Mouse (Mus musculus) small intestine, adult 2 months (tissue): ENCODE results near the gene Tfpt.

Experiments used
- CTCF ChIP-seq: fragments of 200-500 bp; IDR thresholded peaks from 2 replicates; pipeline ENCODE4 v1.5.1; 2012; ENCODE audit warnings: low read depth, mild to moderate bottlenecking, control low read depth, inconsistent platforms, low read length, moderate library complexity, mixed read lengths; ENCODE audit not compliant: insufficient replicate concordance, insufficient read length; ENCODE audit errors: extremely low read depth
- POLR2A ChIP-seq: fragments of 200-500 bp; IDR thresholded peaks from 2 replicates; pipeline ENCODE4 v1.6.1; 2012; ENCODE audit warnings: low read depth, mild to moderate bottlenecking, control low read depth, inconsistent platforms, low read length, moderate library complexity

DNA sequence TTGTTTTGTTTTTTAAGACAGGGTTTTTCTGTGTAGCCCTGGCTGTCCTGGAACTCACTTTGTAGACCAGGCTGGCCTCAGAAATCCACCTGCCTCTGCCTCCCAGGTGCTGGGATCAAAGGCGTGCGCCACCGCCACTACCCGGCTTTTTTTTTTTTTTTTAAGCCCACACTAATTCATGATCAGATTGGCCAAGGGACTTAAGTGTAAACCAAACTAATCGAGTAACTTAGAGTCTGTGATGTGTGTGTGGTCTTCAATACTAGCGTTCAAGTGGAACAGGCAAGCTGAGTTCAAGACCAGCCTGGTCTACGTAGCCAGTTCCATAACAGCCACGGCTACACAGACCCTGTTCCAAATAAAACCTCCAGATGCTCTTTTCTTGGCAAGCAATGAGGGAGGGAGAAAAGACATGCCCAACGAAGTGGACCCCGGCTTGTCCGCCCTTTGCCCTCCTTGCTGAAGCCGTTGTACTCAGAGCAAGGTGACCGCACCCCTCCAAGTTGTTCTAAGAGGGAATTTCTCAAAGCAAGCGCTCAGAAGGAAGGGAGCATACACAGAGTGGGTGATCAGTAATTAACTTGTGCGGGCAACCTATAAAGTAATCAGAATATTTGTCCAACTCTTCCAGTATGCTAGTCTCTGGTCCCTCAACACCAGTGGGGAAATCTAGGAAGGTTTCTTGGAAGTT lies 34.9 kb upstream of the Tfpt start:
- TF ChIP-seq POLR2A = no peak
- TF ChIP-seq CTCF = no peak
